Mouse (Mus musculus) MEL (cell line): Measurements from ENCODE around the gene Arhgef17. TPM values are rescaled to one million over a fixed set of nuclear protein-coding genes. Genes with fewer than 3 reads are reported as not detected.
A peak's percentile ranks its signal among the peaks of the same experiment; 100 is the strongest.

ENCODE experiments used
- DNase-seq: peaks from one replicate; pipeline ENCODE4 v3.0.0; 2011; ENCODE audit warnings: low read depth, low spot score
- H3K27ac ChIP-seq: 2 replicates; pipeline ENCODE4 v1.5.1; 2012; ENCODE audit warnings: low read depth, mild to moderate bottlenecking, control low read depth, low read length, moderate library complexity; ENCODE audit not compliant: control insufficient read depth
- H3K27me3 ChIP-seq, 2 experiments: fragments of 150-350 bp in 1 of 2; sonication (generic) in 1 of 2; 2 replicates each; pipeline ENCODE4 v1.6.1; 2012; ENCODE audit warnings: low read length in 2 of 2, mild to moderate bottlenecking in 2 of 2, improper control_type of control experiment in 1 of 2, moderate library complexity in 1 of 2; ENCODE audit not compliant: insufficient read depth in 2 of 2, control insufficient read depth in 1 of 2
- H3K36me3 ChIP-seq, 2 experiments: 2 replicates each; pipeline ENCODE4 v1.6.1; 2012 to 2014; ENCODE audit warnings: low read length in 2 of 2, improper control_type of control experiment in 1 of 2, inconsistent platforms in 1 of 2, mild to moderate bottlenecking in 1 of 2; ENCODE audit not compliant: insufficient read depth in 2 of 2, control insufficient read depth in 1 of 2
- H3K4me1 ChIP-seq, 2 experiments: fragments of 150-350 bp in 1 of 2; sonication (generic) in 1 of 2; 2 replicates each; pipeline ENCODE4 v1.6.1; 2012; ENCODE audit warnings: low read length in 2 of 2, improper control_type of control experiment in 1 of 2, mild to moderate bottlenecking in 1 of 2; ENCODE audit not compliant: insufficient read depth in 2 of 2, control insufficient read depth in 1 of 2
- H3K4me3 ChIP-seq, 2 experiments: fragments of 150-350 bp in 1 of 2; sonication (generic) in 1 of 2; 2 replicates each; pipeline ENCODE4 v1.5.1; 2012; ENCODE audit warnings: low read depth in 2 of 2, low read length in 2 of 2, mild to moderate bottlenecking in 2 of 2, moderate library complexity in 2 of 2, control low read depth in 1 of 2, improper control_type of control experiment in 1 of 2; ENCODE audit not compliant: control insufficient read depth in 1 of 2, insufficient read depth in 1 of 2
- H3K79me2 ChIP-seq: 2 replicates; pipeline ENCODE4 v1.6.1; 2012; ENCODE audit warnings: mild to moderate bottlenecking, low read length, moderate library complexity; ENCODE audit not compliant: control insufficient read depth, poor library complexity, insufficient read depth
- H3K9ac ChIP-seq: 2 replicates; pipeline ENCODE4 v1.6.1; 2012; ENCODE audit warnings: low read depth, mild to moderate bottlenecking, control low read depth, low read length, moderate library complexity; ENCODE audit not compliant: control insufficient read depth, poor library complexity, severe bottlenecking
- H3K9me3 ChIP-seq: fragments of 150-350 bp; sonication (generic); replicated peaks from 2 replicates; pipeline ENCODE4 v1.6.1; 2012; ENCODE audit warnings: mild to moderate bottlenecking, low read length, improper control_type of control experiment, moderate library complexity; ENCODE audit not compliant: insufficient read depth
- BHLHE40 ChIP-seq: IDR thresholded peaks from 2 replicates; pipeline ENCODE4 v1.6.1; 2012; ENCODE audit warnings: low read depth, mild to moderate bottlenecking, inconsistent platforms, low read length, improper control_type of control experiment, borderline replicate concordance
- CTCF ChIP-seq, 3 experiments: IDR thresholded peaks in 2 of 3; conservative IDR thresholded peaks in 1 of 3; 2 replicates each; pipeline ENCODE4 v1.5.1; 2011 to 2012; ENCODE audit warnings: low read length in 3 of 3, low read depth in 2 of 3, mild to moderate bottlenecking in 2 of 3, improper control_type of control experiment in 1 of 3, inconsistent platforms in 1 of 3, mixed read lengths in 1 of 3, moderate library complexity in 1 of 3; ENCODE audit not compliant: control insufficient read depth in 1 of 3, insufficient read depth in 1 of 3, poor library complexity in 1 of 3, severe bottlenecking in 1 of 3
- E2F4 ChIP-seq: IDR thresholded peaks from 2 replicates; pipeline ENCODE4 v1.6.1; 2011; ENCODE audit warnings: low read depth, low read length, improper control_type of control experiment, borderline replicate concordance
- EP300 ChIP-seq, 2 experiments: IDR thresholded peaks; 2 replicates each; pipeline ENCODE4 v1.6.1; 2011; ENCODE audit warnings: improper control_type of control experiment in 2 of 2, low read length in 2 of 2, low read depth in 1 of 2, mild to moderate bottlenecking in 1 of 2
- ETS1 ChIP-seq: IDR thresholded peaks from 2 replicates; pipeline ENCODE4 v1.6.1; 2012; ENCODE audit warnings: low read depth, mild to moderate bottlenecking, inconsistent platforms, low read length, improper control_type of control experiment, moderate library complexity
- GATA1 ChIP-seq: IDR thresholded peaks from 2 replicates; pipeline ENCODE4 v1.6.1; 2011; ENCODE audit warnings: low read depth, low read length, improper control_type of control experiment
- MAX ChIP-seq: IDR thresholded peaks from 2 replicates; pipeline ENCODE4 v1.6.1; 2011; ENCODE audit warnings: low read length, improper control_type of control experiment
- MYC ChIP-seq: IDR thresholded peaks from 2 replicates; pipeline ENCODE4 v1.6.1; 2011; ENCODE audit warnings: low read depth, mild to moderate bottlenecking, low read length, improper control_type of control experiment, moderate library complexity
- POLR2A ChIP-seq, 2 experiments: IDR thresholded peaks; 2 replicates each; pipeline ENCODE4 v1.6.1; 2011 to 2012; ENCODE audit warnings: low read length in 2 of 2, mild to moderate bottlenecking in 2 of 2, control low read depth in 1 of 2, improper control_type of control experiment in 1 of 2, low read depth in 1 of 2, moderate library complexity in 1 of 2; ENCODE audit not compliant: control insufficient read depth in 1 of 2, insufficient read depth in 1 of 2, poor library complexity in 1 of 2
- POLR2AphosphoS2 ChIP-seq: IDR thresholded peaks from 2 replicates; pipeline ENCODE4 v1.6.1; 2011; ENCODE audit warnings: low read length, improper control_type of control experiment
- RCOR1 ChIP-seq: IDR thresholded peaks from 2 replicates; pipeline ENCODE4 v1.6.1; 2012; ENCODE audit warnings: low read depth, mild to moderate bottlenecking, inconsistent platforms, low read length, improper control_type of control experiment
- SIN3A ChIP-seq: IDR thresholded peaks from 2 replicates; pipeline ENCODE4 v1.6.1; 2012; ENCODE audit warnings: low read length, improper control_type of control experiment, inconsistent platforms
- SMC3 ChIP-seq: IDR thresholded peaks from 2 replicates; pipeline ENCODE4 v1.6.1; 2011; ENCODE audit warnings: low read depth, low read length, improper control_type of control experiment
- TAL1 ChIP-seq: IDR thresholded peaks from 2 replicates; pipeline ENCODE4 v1.6.1; 2012; ENCODE audit warnings: mild to moderate bottlenecking, inconsistent platforms, low read length, moderate library complexity, mixed read lengths
- TBP ChIP-seq: IDR thresholded peaks from 2 replicates; pipeline ENCODE4 v1.8.0; 2011; ENCODE audit warnings: low read depth, low read length, improper control_type of control experiment
- TCF12 ChIP-seq: IDR thresholded peaks from 2 replicates; pipeline ENCODE4 v1.6.1; 2014; ENCODE audit warnings: low read depth, mild to moderate bottlenecking, inconsistent platforms, low read length, improper control_type of control experiment, moderate library complexity
- USF1 ChIP-seq: IDR thresholded peaks from 2 replicates; pipeline ENCODE4 v1.6.1; 2014; ENCODE audit warnings: low read depth, mild to moderate bottlenecking, inconsistent platforms, low read length, improper control_type of control experiment, moderate library complexity
- USF2 ChIP-seq, 2 experiments: IDR thresholded peaks; 2 replicates each; pipeline ENCODE4 v1.6.1; 2011 to 2012; ENCODE audit warnings: improper control_type of control experiment in 2 of 2, low read length in 2 of 2, borderline replicate concordance in 1 of 2, inconsistent platforms in 1 of 2, low read depth in 1 of 2, mild to moderate bottlenecking in 1 of 2; ENCODE audit not compliant: insufficient read depth in 1 of 2
- ZKSCAN1 ChIP-seq: IDR thresholded peaks from 2 replicates; pipeline ENCODE4 v1.6.1; 2012; ENCODE audit warnings: low read depth, mild to moderate bottlenecking, inconsistent platforms, low read length, improper control_type of control experiment, moderate library complexity
- ZMIZ1 ChIP-seq: IDR thresholded peaks from 2 replicates; pipeline ENCODE4 v1.6.1; 2012; ENCODE audit warnings: low read depth, mild to moderate bottlenecking, inconsistent platforms, low read length, improper control_type of control experiment, moderate library complexity
- ZNF384 ChIP-seq: IDR thresholded peaks from 2 replicates; pipeline ENCODE4 v1.6.1; 2012; ENCODE audit warnings: low read depth, mild to moderate bottlenecking, inconsistent platforms, low read length, improper control_type of control experiment
- polyA plus RNA-seq, 2 experiments: library from polyadenylated mRNA; stranded (reverse) in 1 of 2; unstranded in 1 of 2; fragments of >175 nt in 1 of 2; fragments of >200 nt in 1 of 2; gene quantifications; 2 replicates each; pipeline versions ENCODE4 v1.2.1 to v1.2.4; 2012; ENCODE audit warnings: low replicate concordance in 2 of 2, low read depth in 1 of 2; ENCODE audit not compliant: insufficient read length in 2 of 2, insufficient read depth in 1 of 2, missing spikeins in 1 of 2
- total RNA-seq: library from RNA; depleted of rRNA; stranded (reverse); fragments of 300-350 nt; gene quantifications from 2 replicates; pipeline ENCODE4 v1.2.3, GENCODE M21; 2012

Gene Arhgef17
- total and polyA plus RNA-seq, 3 experiments, result under 0.01 TPM; not detected in 2

DNA sequence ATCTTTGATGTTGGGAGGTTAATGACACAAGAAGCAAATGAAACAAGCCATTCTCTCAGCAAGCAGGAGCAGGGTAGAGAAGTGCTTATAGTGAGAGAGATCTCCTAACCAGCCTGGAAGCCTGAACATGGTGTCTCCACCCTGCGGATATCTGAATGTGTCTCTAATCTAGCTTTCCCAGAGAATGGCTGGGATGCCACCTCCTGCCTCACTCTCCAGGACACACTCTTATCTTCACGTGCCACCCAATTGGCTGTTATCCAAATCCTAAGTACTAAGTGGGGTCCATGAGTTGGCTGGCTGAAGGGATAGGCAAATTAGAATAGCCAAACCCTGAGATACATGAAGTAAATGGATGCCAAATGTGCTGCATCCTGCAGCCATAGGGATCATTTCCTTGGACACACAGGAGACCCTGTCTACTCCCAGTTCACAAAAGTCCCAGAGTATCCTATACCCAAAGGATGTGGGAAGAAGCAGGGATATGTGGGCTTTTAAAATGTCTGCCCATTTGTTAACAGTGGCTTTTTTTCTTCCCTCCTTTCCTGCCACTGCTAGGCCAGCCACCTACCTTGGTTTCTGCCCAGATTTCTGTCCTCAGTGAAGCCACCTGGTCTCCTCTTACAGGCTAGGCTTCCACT, 87.4 kb downstream of the Arhgef17 start:
- Histone ChIP-seq H3K36me3 (peaks cover 3 to 31% of the 10 kb centered on the region in 2 experiments), H3K27me3 (no peaks in the 10 kb centered on the region), H3K9ac (no peak overlapping the region), H3K4me1 (peaks cover 24 to 42% of the 10 kb centered on the region in 2 experiments), H3K4me3 (no peak overlapping the region), H3K27ac (peak overlapping the region; percentile 76), H3K9me3 (no peaks in the 10 kb centered on the region), H3K79me2 (no peaks in the 10 kb centered on the region)
- TF ChIP-seq ZNF384 (no peak), TAL1 (peak; percentile 97), E2F4 (no peak), POLR2AphosphoS2 (peak; percentile 64), RCOR1 (0 out of 2 replicates have a peak, but pooled peaks have one; percentile 21), GATA1 (peak; percentile 93), BHLHE40 (peak; percentile 97), USF1 (peak; percentile 46), TCF12 (peak; percentile 92), EP300 (IDR thresholded peaks at IDR 0.05; ENCODE audit: low read depth in 1 of 2, low read length in 2 of 2) (peak; percentile 93 to 95), ETS1 (peak; percentile 77)
- DNase-seq, result peak; percentile 90

DNA sequence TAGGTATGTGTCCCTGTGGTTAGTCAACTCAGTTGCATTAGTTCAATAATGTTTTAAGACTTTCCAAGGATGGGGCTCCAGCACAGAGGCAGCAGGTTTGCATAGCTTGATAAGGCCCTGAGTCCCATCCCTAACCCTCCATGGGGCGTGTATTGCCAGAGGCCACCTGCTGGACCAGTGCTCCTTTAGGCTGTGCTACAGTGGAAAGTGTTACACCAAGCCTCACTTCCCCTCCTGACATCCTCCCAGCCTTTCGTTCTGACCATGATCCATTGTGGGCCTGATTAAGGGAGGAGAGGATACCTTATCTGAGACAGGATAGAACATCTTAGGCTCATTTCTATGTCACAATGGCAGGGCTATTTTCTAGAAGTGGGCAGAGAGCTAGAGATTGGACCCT, 88.0 kb downstream of the Arhgef17 start:
- Histone ChIP-seq H3K4me1 (peaks cover 26 to 47% of the 10 kb centered on the region in 2 experiments), H3K4me3 (no peak overlapping the region), H3K27me3 (no peaks in the 10 kb centered on the region), H3K36me3 (peaks cover 0 to 35% of the 10 kb centered on the region in 2 experiments), H3K9ac (no peak overlapping the region), H3K9me3 (no peaks in the 10 kb centered on the region), H3K79me2 (no peaks in the 10 kb centered on the region), H3K27ac (peak overlapping the region; percentile 76)
- DNase-seq, result peak; percentile 58
- TF ChIP-seq MYC (0 out of 2 replicates have a peak, but pooled peaks have one; percentile 28), SMC3 (no peak; the same call in 1 of the 2 replicates), SIN3A (no peak), EP300 (IDR thresholded peaks at IDR 0.05; ENCODE audit: low read depth in 1 of 2, low read length in 2 of 2) (peak; percentile 16 to 23; a peak in 2 of 4 replicates), TCF12 (0 out of 2 replicates have a peak, but pooled peaks have one; percentile 3), TBP (peak; percentile 32; the same call in 1 of the 2 replicates), ETS1 (no peak), POLR2A (IDR thresholded peaks at IDR 0.05; ENCODE audit: control insufficient read depth in 1 of 2, insufficient read depth in 1 of 2, low read depth in 1 of 2, low read length in 2 of 2, poor library complexity in 1 of 2) (0 out of 4 replicates have a peak, but pooled peaks of 1 of the 2 experiments have one; percentile 18), USF2 (IDR thresholded peaks at IDR 0.05; ENCODE audit: borderline replicate concordance in 1 of 2, insufficient read depth in 1 of 2, low read depth in 1 of 2, low read length in 2 of 2) (no peak), TAL1 (no peak; the same call in 1 of the 2 replicates), CTCF (IDR thresholded peaks at IDR 0.05 in 2 of 3, conservative IDR thresholded peaks at IDR 0.05 in 1 of 3; ENCODE audit: control insufficient read depth in 1 of 3, insufficient read depth in 1 of 3, low read depth in 2 of 3, low read length in 3 of 3, poor library complexity in 1 of 3, severe bottlenecking in 1 of 3) (no peak; a peak in 1 of 6 replicates), ZKSCAN1 (no peak), BHLHE40 (no peak), MAX (0 out of 2 replicates have a peak, but pooled peaks have one; percentile 25), RCOR1 (0 out of 2 replicates have a peak, but pooled peaks have one; percentile 37), ZMIZ1 (no peak), POLR2AphosphoS2 (no peak)
